Comparison of ENCODE assay signal across 9 mouse cellular contexts in the genomic region with DNA sequence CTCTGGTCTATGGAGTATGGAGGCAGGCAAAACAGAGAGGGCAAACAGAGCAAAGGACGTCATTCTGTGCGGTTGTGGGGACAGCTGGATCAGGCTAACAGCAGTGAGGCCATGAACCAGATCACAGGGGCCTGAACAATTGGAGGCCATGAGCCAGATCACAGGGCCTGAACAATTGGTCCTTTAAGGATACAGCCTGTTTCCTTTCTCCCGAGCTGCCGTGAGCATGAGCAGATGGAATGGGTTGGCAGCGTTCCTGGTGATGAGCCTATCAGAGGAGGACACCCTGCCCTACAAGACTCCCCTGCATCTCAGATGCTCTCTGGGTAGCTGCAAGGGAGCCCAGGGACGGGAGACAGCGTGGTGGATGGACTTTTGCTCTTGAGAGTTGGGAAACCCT. TPM values are rescaled to one million over a fixed set of nuclear protein-coding genes. Genes with fewer than 3 reads are reported as not detected.
DNase-seq lines count a peak whose midpoint lies in the region; ATAC-seq and TF ChIP-seq lines count a peak whose summit lies in the region.
"Had no signal": no experiment of that assay in that cellular context is flagged by ENCODE, and none has a peak within 500 bp of the region (broad histone marks: within the 10 kb centered on the region; RNA-seq: fewer than 3 reads in every experiment).

No protein-coding gene starts in this region.

- no peak for ATAC-seq in hindbrain, embryonic 16.5 days

- H3K27me3 ChIP-seq in thymus, adult 2 months (ENCODE audit: control insufficient read depth, insufficient read depth, low read length): no peaks in the 10 kb centered on the region
- H3K27me3 ChIP-seq in midbrain, embryonic 10.5 days (ENCODE audit: low read depth, poor library complexity, severe bottlenecking): no peaks in the 10 kb centered on the region
- H3K27me3 ChIP-seq in hindbrain, embryonic 16.5 days (replicated peaks; ENCODE audit: control insufficient read depth, insufficient read depth, low read length): no peaks in the 10 kb centered on the region

- TF ChIP-seq POLR2A in thymus, adult 2 months (IDR thresholded peaks at IDR 0.05; ENCODE audit: control insufficient read depth, extremely low read depth, insufficient read depth, low read length, poor library complexity): no peak

- H3K27ac ChIP-seq in thymus, adult 2 months (ENCODE audit: control insufficient read depth, insufficient read depth, low read length): no peak overlapping the region
- H3K27ac ChIP-seq in left cerebral cortex, adult 2 months: peak overlapping the region; percentile 83
- H3K27ac ChIP-seq in midbrain, embryonic 10.5 days (replicated peaks): no peak overlapping the region
- H3K27ac ChIP-seq in hindbrain, embryonic 16.5 days (ENCODE audit: low read depth, low read length): no peak overlapping the region

- TF ChIP-seq CTCF in thymus, adult 2 months (IDR thresholded peaks at IDR 0.05; ENCODE audit: borderline replicate concordance, control insufficient read depth, extremely low read depth, insufficient read depth, low read length, poor library complexity): no peak
- TF ChIP-seq CTCF in left cerebral cortex, adult 2 months (IDR thresholded peaks at IDR 0.05): no peak

- no peaks in the 10 kb centered on the region; the same call in 1 of the 2 replicates for H3K36me3 ChIP-seq in thymus, adult 2 months (ENCODE audit: control insufficient read depth, insufficient read depth, low read length)
- H3K36me3 ChIP-seq in midbrain, embryonic 10.5 days: no peaks in the 10 kb centered on the region
- H3K36me3 ChIP-seq in hindbrain, embryonic 16.5 days (ENCODE audit: control insufficient read depth, insufficient read depth, low read length): no peaks in the 10 kb centered on the region

- H3K4me2 ChIP-seq in hindbrain, embryonic 16.5 days (ENCODE audit: low read length): no peak overlapping the region

- no peaks in the 10 kb centered on the region for H3K9me3 ChIP-seq in midbrain, embryonic 10.5 days (replicated peaks)
- H3K9me3 ChIP-seq in hindbrain, embryonic 16.5 days (ENCODE audit: control insufficient read depth, low read length): no peaks in the 10 kb centered on the region

- intact Hi-C loops in left cerebral cortex, adult 2 months (cut with DNase I): no loop called here

- no peak for DNase-seq in thymus, adult 2 months
- DNase-seq in thymus, postnatal 4 days: no peak
- DNase-seq in frontal cortex, adult 2 months (ENCODE audit: extremely low spot score in 1 of 2, low spot score in 1 of 2): peak; percentile 50 to 74
- peak; percentile 68 for DNase-seq in heart, postnatal 4 days
- DNase-seq in left cerebral cortex, adult 2 months (ENCODE audit: extremely low spot score in 1 of 2, low spot score in 2 of 2): peak; percentile 25 to 57
- DNase-seq in naive thymus-derived CD4-positive, alpha-beta T cell, adult 2 months (ENCODE audit: low read depth): peak; percentile 27
- no peak for DNase-seq in midbrain, embryonic 10.5 days (ENCODE audit: low spot score)

- 69% methylated on average over 7 of the region's 7 CpGs for WGBS in thymus, adult 2 months
- 84% methylated on average over 7 of the region's 7 CpGs for WGBS in midbrain, embryonic 10.5 days
- 64% methylated on average over 7 of the region's 7 CpGs for WGBS in hindbrain, embryonic 16.5 days

- H3K9ac ChIP-seq in hindbrain, embryonic 16.5 days (ENCODE audit: low read depth, low read length): no peak overlapping the region

- peaks cover 27% of the 10 kb centered on the region for H3K4me1 ChIP-seq in thymus, adult 2 months (replicated peaks; ENCODE audit: control insufficient read depth, insufficient read depth, low read length)
- H3K4me1 ChIP-seq in midbrain, embryonic 10.5 days: peaks cover 8% of the 10 kb centered on the region
- H3K4me1 ChIP-seq in hindbrain, embryonic 16.5 days (ENCODE audit: control insufficient read depth, insufficient read depth, low read depth, low read length): no peaks in the 10 kb centered on the region

- H3K4me3 ChIP-seq in thymus, adult 2 months (ENCODE audit: control insufficient read depth, insufficient read depth, low read length): peak overlapping the region; percentile 95
- peak overlapping the region; percentile 42 for H3K4me3 ChIP-seq in left cerebral cortex, adult 2 months
- no peak overlapping the region for H3K4me3 ChIP-seq in midbrain, embryonic 10.5 days
- H3K4me3 ChIP-seq in hindbrain, embryonic 16.5 days (ENCODE audit: low read length): no peak overlapping the region

RNA-seq across cellular contexts. Expression of gene Xaf1, which starts 0.8 kb away (rescaled TPM):
- 39.3 and 46.0 TPM in 2 replicates for polyA plus RNA-seq in thymus, adult 2 months (2012; rRNA removed)
- polyA plus RNA-seq in frontal cortex, adult 2 months (2012; rRNA removed): 11.4 and 12.2 TPM in 2 replicates
- total RNA-seq in heart, postnatal 4 days (2021): 1 to 10 TPM; 7.6 to 7.7 TPM
- 1 to 10 TPM; 3.8 to 5.2 TPM for total RNA-seq in left cerebral cortex, adult 2 months (2021)
- polyA plus RNA-seq in midbrain, embryonic 10.5 days (2016; fragmentation: Nextera tagmentation; extraction: Ambion mirVana): 1.5 and 2.5 TPM in 2 replicates
- polyA plus RNA-seq in hindbrain, embryonic 16.5 days (2015; fragmentation: Nextera tagmentation; extraction: Ambion mirVana): 1.1 and 2.4 TPM in 2 replicates

RNA-seq across cellular contexts. Expression of gene Fbxo39, which starts 12.0 kb away (rescaled TPM):
- polyA plus RNA-seq in thymus, adult 2 months (2012; rRNA removed): 0.18 and 0.26 TPM in 2 replicates
- polyA plus RNA-seq in frontal cortex, adult 2 months (2012; rRNA removed): 0.06 TPM in 1 of 2 replicates, not detected in the other
- total RNA-seq in heart, postnatal 4 days (2021): not detected
- not detected for total RNA-seq in left cerebral cortex, adult 2 months (2021)
- not detected in 2 replicates for polyA plus RNA-seq in midbrain, embryonic 10.5 days (2016; fragmentation: Nextera tagmentation; extraction: Ambion mirVana)
- not detected in 2 replicates for polyA plus RNA-seq in hindbrain, embryonic 16.5 days (2015; fragmentation: Nextera tagmentation; extraction: Ambion mirVana)
- polyA plus RNA-seq: intestine, embryonic 14.5 days had no signal

RNA-seq across cellular contexts. Expression of gene Slc13a5, which starts 35.2 kb away (rescaled TPM):
- polyA plus RNA-seq in thymus, adult 2 months (2012; rRNA removed): 0.04 and 0.10 TPM in 2 replicates
- polyA plus RNA-seq in frontal cortex, adult 2 months (2012; rRNA removed): 12.8 and 15.5 TPM in 2 replicates
- under 1 TPM; 0.38 to 0.50 TPM for total RNA-seq in heart, postnatal 4 days (2021)
- 10 to 100 TPM; 15.0 to 22.3 TPM for total RNA-seq in left cerebral cortex, adult 2 months (2021)
- 0.26 and 0.82 TPM in 2 replicates for polyA plus RNA-seq in midbrain, embryonic 10.5 days (2016; fragmentation: Nextera tagmentation; extraction: Ambion mirVana)
- polyA plus RNA-seq in hindbrain, embryonic 16.5 days (2015; fragmentation: Nextera tagmentation; extraction: Ambion mirVana): 3.9 and 4.2 TPM in 2 replicates

Comparison
In these comparisons a context has a peak if more than half of its experiments do, and no peak if none do; other contexts are left out.
1. DNase-seq: peak in frontal cortex, adult 2 months (2 of 2), heart, postnatal 4 days (single experiment), left cerebral cortex, adult 2 months (2 of 2) and naive thymus-derived CD4-positive, alpha-beta T cell, adult 2 months (single experiment); none in thymus, adult 2 months (single experiment), thymus, postnatal 4 days (single experiment) and midbrain, embryonic 10.5 days (single experiment).
2. H3K4me3 ChIP-seq: peak in thymus, adult 2 months (single experiment) and left cerebral cortex, adult 2 months (single experiment); none in midbrain, embryonic 10.5 days (single experiment) and hindbrain, embryonic 16.5 days (single experiment).